Mouse (Mus musculus) ES-Bruce4 (cell line): ENCODE results near the gene Cd40. TPM values are rescaled to one million over a fixed set of nuclear protein-coding genes. Genes with fewer than 3 reads are reported as not detected.

ENCODE experiments used
- H3K27ac ChIP-seq: 2 replicates; pipeline ENCODE4 v1.5.1; 2012; ENCODE audit warnings: low read length, inconsistent platforms; ENCODE audit not compliant: insufficient read depth
- H3K27me3 ChIP-seq: 2 replicates; pipeline ENCODE4 v1.6.1; 2012; ENCODE audit warnings: mild to moderate bottlenecking, low read length, inconsistent platforms; ENCODE audit not compliant: control insufficient read depth, poor library complexity, insufficient read depth, severe bottlenecking
- H3K36me3 ChIP-seq: 2 replicates; pipeline ENCODE4 v1.6.1; 2012; ENCODE audit warnings: inconsistent platforms, mild to moderate bottlenecking, low read length, moderate library complexity; ENCODE audit not compliant: control insufficient read depth, poor library complexity, insufficient read depth, severe bottlenecking
- H3K4me1 ChIP-seq: one replicate; pipeline ENCODE4 v1.8.1; 2011; ENCODE audit warnings: low read length; ENCODE audit not compliant: control insufficient read depth, insufficient read depth
- H3K4me3 ChIP-seq: 2 replicates; pipeline ENCODE4 v1.5.1; 2011; ENCODE audit warnings: low read depth, mild to moderate bottlenecking, low read length
- H3K9ac ChIP-seq: 2 replicates; pipeline ENCODE4 v1.6.1; 2012; ENCODE audit warnings: low read depth, mild to moderate bottlenecking, inconsistent platforms; ENCODE audit not compliant: poor library complexity, severe bottlenecking
- H3K9me3 ChIP-seq: replicated peaks from 2 replicates; pipeline ENCODE4 v1.6.1; 2012; ENCODE audit warnings: mild to moderate bottlenecking, low read length, inconsistent platforms; ENCODE audit not compliant: control insufficient read depth, poor library complexity, insufficient read depth, severe bottlenecking
- CTCF ChIP-seq: IDR thresholded peaks from one replicate; pipeline ENCODE4 v1.8.1; 2011; ENCODE audit warnings: low read depth, low read length
- EP300 ChIP-seq: IDR thresholded peaks from 2 replicates; pipeline ENCODE4 v1.6.1; 2011; ENCODE audit warnings: low read depth, low read length; ENCODE audit not compliant: insufficient read depth
- POLR2A ChIP-seq: IDR thresholded peaks from one replicate; pipeline ENCODE4 v1.8.1; 2011; ENCODE audit warnings: low read length; ENCODE audit not compliant: insufficient read depth
- polyA plus RNA-seq: library from polyadenylated mRNA; stranded (reverse); fragments of >200 nt; gene quantifications from 2 replicates; pipeline ENCODE4 v1.2.4, GENCODE M21; 2011; ENCODE audit warnings: low read depth; ENCODE audit not compliant: missing spikeins, insufficient read depth, insufficient read length

Cd40 gene
- polyA plus RNA-seq, 1 experiment, result 5.8 TPM

- no peak for TF ChIP-seq POLR2A
- TF ChIP-seq EP300, result no peak
- TF ChIP-seq CTCF, result no peak
- Histone ChIP-seq H3K27ac (no peak overlapping the region), H3K4me1 (no peaks in the 10 kb centered on the region), H3K4me3 (no peak overlapping the region), H3K9me3 (no peaks in the 10 kb centered on the region), H3K27me3 (no peaks in the 10 kb centered on the region), H3K9ac (no peak overlapping the region), H3K36me3 (no peaks in the 10 kb centered on the region)
These were observed 9.1 kb downstream of the Cd40 start for GRCm38 (mm10) chr2:165064489-165064888.

GRCm38 (mm10) chr2:165068806-165069205, 13.4 kb downstream of the Cd40 start:
- Histone ChIP-seq H3K36me3 (no peaks in the 10 kb centered on the region), H3K9me3 (no peaks in the 10 kb centered on the region), H3K27ac (no peak overlapping the region), H3K4me1 (peaks cover 3% of the 10 kb centered on the region), H3K4me3 (no peak overlapping the region), H3K9ac (no peak overlapping the region), H3K27me3 (no peaks in the 10 kb centered on the region)
- TF ChIP-seq CTCF (no peak), EP300 (no peak), POLR2A (no peak)

GRCm38 (mm10) chr2:165070096-165070816, 14.8 kb downstream of the Cd40 start:
- Histone ChIP-seq H3K9me3 (no peaks in the 10 kb centered on the region), H3K36me3 (no peaks in the 10 kb centered on the region), H3K4me3 (peak overlapping the region; percentile 65), H3K9ac (0 out of 2 replicates have a peak overlapping the region, but pooled peaks have one; percentile 17), H3K27me3 (no peaks in the 10 kb centered on the region), H3K4me1 (peaks cover 3% of the 10 kb centered on the region), H3K27ac (no peak overlapping the region)
- TF ChIP-seq CTCF (peak; percentile 82), POLR2A (no peak)

GRCm38 (mm10) chr2:165073381-165073781, 18.0 kb downstream of the Cd40 start:
- Histone ChIP-seq H3K4me1 (peaks cover 3% of the 10 kb centered on the region), H3K36me3 (no peaks in the 10 kb centered on the region), H3K27me3 (no peaks in the 10 kb centered on the region), H3K4me3 (no peak overlapping the region), H3K27ac (no peak overlapping the region), H3K9ac (no peak overlapping the region), H3K9me3 (no peaks in the 10 kb centered on the region)
- no peak for TF ChIP-seq CTCF
- no peak for TF ChIP-seq POLR2A
- no peak for TF ChIP-seq EP300

- no peak overlapping the region for H3K4me3 ChIP-seq
- TF ChIP-seq EP300 (no peak), POLR2A (no peak)
- no peaks in the 10 kb centered on the region for H3K27me3 ChIP-seq
- H3K9me3 ChIP-seq, result no peaks in the 10 kb centered on the region
- H3K36me3 ChIP-seq, result no peaks in the 10 kb centered on the region
- no peak overlapping the region for H3K27ac ChIP-seq
- H3K4me1 ChIP-seq, result peaks cover 3% of the 10 kb centered on the region
- no peak overlapping the region for H3K9ac ChIP-seq
These were observed 18.9 kb downstream of the Cd40 start for GRCm38 (mm10) chr2:165074081-165074884.

- no peak for TF ChIP-seq POLR2A
- TF ChIP-seq EP300, result no peak
- peak; percentile 94 for TF ChIP-seq CTCF
These were observed 19.5 kb downstream of the Cd40 start for GRCm38 (mm10) chr2:165074937-165075336.

More at GRCm38 (mm10) chr2:165074937-165075336, 19.5 kb downstream of the Cd40 start:
- Histone ChIP-seq H3K4me3 (no peak overlapping the region), H3K9ac (no peak overlapping the region), H3K27ac (no peak overlapping the region), H3K9me3 (no peaks in the 10 kb centered on the region), H3K27me3 (no peaks in the 10 kb centered on the region), H3K36me3 (no peaks in the 10 kb centered on the region), H3K4me1 (no peaks in the 10 kb centered on the region)
